Mouse (Mus musculus): ENCODE results near the gene Slc51b. TPM values are rescaled to one million over a fixed set of nuclear protein-coding genes. Genes with fewer than 3 reads are reported as not detected.

Gene Slc51b
- polyA plus RNA-seq, 1 experiment from 2014 or later: 3.1 TPM

GRCm38 (mm10) chr9:65407327-65407726, 15.4 kb downstream of the Slc51b start:
- H3K4me1 ChIP-seq: no peaks in the 10 kb centered on the region
- no peaks in the 10 kb centered on the region for H3K9me3 ChIP-seq (replicated peaks)
- ATAC-seq (replicated peaks; ENCODE audit: low FRiP score): no peak
- WGBS: 85% methylated on average over 5 of the region's 5 CpGs
- H3K4me3 ChIP-seq (replicated peaks): no peak overlapping the region
- no peak overlapping the region for H3K9ac ChIP-seq
- H3K27me3 ChIP-seq: no peaks in the 10 kb centered on the region
- 0 out of 2 replicates have a peak, but pooled peaks cover 8% of the 10 kb centered on the region for H3K36me3 ChIP-seq
- no peak overlapping the region for H3K4me2 ChIP-seq
- no peak overlapping the region for H3K27ac ChIP-seq

GRCm38 (mm10) chr9:65405184-65405449, 17.6 kb downstream of the Slc51b start:
- Histone ChIP-seq H3K4me2 (no peak overlapping the region), H3K9ac (no peak overlapping the region), H3K4me3 (replicated peaks) (no peak overlapping the region), H3K9me3 (replicated peaks) (no peaks in the 10 kb centered on the region), H3K36me3 (no peaks in the 10 kb centered on the region), H3K27ac (no peak overlapping the region), H3K4me1 (no peaks in the 10 kb centered on the region), H3K27me3 (no peaks in the 10 kb centered on the region)
- no peak for ATAC-seq (replicated peaks; ENCODE audit: low FRiP score)
- 93% methylated on average over 2 of the region's 2 CpGs for WGBS

GRCm38 (mm10) chr9:65404331-65405183, 18.2 kb downstream of the Slc51b start:
- Histone ChIP-seq H3K4me2 (no peak overlapping the region), H3K4me3 (replicated peaks) (no peak overlapping the region), H3K4me1 (no peaks in the 10 kb centered on the region), H3K36me3 (no peaks in the 10 kb centered on the region), H3K27me3 (no peaks in the 10 kb centered on the region), H3K9ac (no peak overlapping the region), H3K9me3 (replicated peaks) (no peaks in the 10 kb centered on the region), H3K27ac (no peak overlapping the region)
- no peak for ATAC-seq (replicated peaks; ENCODE audit: low FRiP score)
- 71% methylated on average over 15 of the region's 15 CpGs for WGBS

- H3K9me3 ChIP-seq (replicated peaks): no peaks in the 10 kb centered on the region
- 0 out of 2 replicates have a peak overlapping the region, but pooled peaks have one; percentile 3 for H3K4me2 ChIP-seq
- ATAC-seq (replicated peaks; ENCODE audit: low FRiP score): no peak
- H3K4me3 ChIP-seq (replicated peaks): no peak overlapping the region
- WGBS: 90% methylated on average over 6 of the region's 6 CpGs
- no peak overlapping the region for H3K9ac ChIP-seq
- no peak overlapping the region for H3K27ac ChIP-seq
- H3K4me1 ChIP-seq: peaks cover 17% of the 10 kb centered on the region
- H3K27me3 ChIP-seq: no peaks in the 10 kb centered on the region
- H3K36me3 ChIP-seq: no peaks in the 10 kb centered on the region
Observed at GRCm38 (mm10) chr9:65399934-65400333, 22.8 kb downstream of the Slc51b start.

- peaks cover 20% of the 10 kb centered on the region for H3K4me1 ChIP-seq
- peak within 1 kb of the TSS; percentile 59 for H3K4me3 ChIP-seq (replicated peaks)
- 1% methylated on average over 24 of the region's 24 CpGs for WGBS
- peak within 1 kb of the TSS; percentile 92 for H3K4me2 ChIP-seq
- 0 out of 2 replicates have a peak, but pooled peaks cover under 1% of the 10 kb centered on the region for H3K27me3 ChIP-seq
- H3K36me3 ChIP-seq: no peaks in the 10 kb centered on the region
- peak within 1 kb of the TSS; percentile 48 for H3K9ac ChIP-seq
- ATAC-seq (replicated peaks; ENCODE audit: low FRiP score): peak; percentile 88
- H3K27ac ChIP-seq: no peak within 1 kb of the TSS
- H3K9me3 ChIP-seq (replicated peaks): no peaks in the 10 kb centered on the region
Observed at GRCm38 (mm10) chr9:65398279-65398678, 24.5 kb downstream of the Slc51b start, which contains the start of gene Rasl12. Rasl12 (plus strand) TSS chr9:65398506.

GRCm38 (mm10) chr9:65394360-65394759, 28.4 kb downstream of the Slc51b start:
- H3K27me3 ChIP-seq: peaks cover 36% of the 10 kb centered on the region
- H3K36me3 ChIP-seq: no peaks in the 10 kb centered on the region
- H3K4me1 ChIP-seq: peaks cover 31% of the 10 kb centered on the region
- H3K9me3 ChIP-seq (replicated peaks): no peaks in the 10 kb centered on the region
- H3K4me3 ChIP-seq (replicated peaks): no peak overlapping the region
- no peak overlapping the region for H3K4me2 ChIP-seq
- no peak overlapping the region for H3K9ac ChIP-seq
- H3K27ac ChIP-seq: 0 out of 2 replicates have a peak overlapping the region, but pooled peaks have one; percentile 14
- no peak for ATAC-seq (replicated peaks; ENCODE audit: low FRiP score)
- 55% methylated on average over 2 of the region's 2 CpGs for WGBS

GRCm38 (mm10) chr9:65393606-65394005, 29.1 kb downstream of the Slc51b start:
- no peak overlapping the region for H3K4me3 ChIP-seq (replicated peaks)
- H3K27me3 ChIP-seq: peaks cover 36% of the 10 kb centered on the region
- no peaks in the 10 kb centered on the region for H3K9me3 ChIP-seq (replicated peaks)
- no peak for ATAC-seq (replicated peaks; ENCODE audit: low FRiP score)
- H3K36me3 ChIP-seq: no peaks in the 10 kb centered on the region
- no peak overlapping the region for H3K9ac ChIP-seq
- WGBS: 43% methylated on average over 2 of the region's 2 CpGs
- H3K4me2 ChIP-seq: no peak overlapping the region
- peaks cover 23% of the 10 kb centered on the region for H3K4me1 ChIP-seq
- H3K27ac ChIP-seq: peak overlapping the region; percentile 14; the same call in 1 of the 2 replicates

GRCm38 (mm10) chr9:65392638-65393364, 30.0 kb downstream of the Slc51b start:
- Histone ChIP-seq H3K27ac (no peak overlapping the region), H3K36me3 (no peaks in the 10 kb centered on the region), H3K4me3 (replicated peaks) (no peak overlapping the region), H3K27me3 (peaks cover 36% of the 10 kb centered on the region), H3K9me3 (replicated peaks) (no peaks in the 10 kb centered on the region), H3K4me2 (no peak overlapping the region), H3K9ac (no peak overlapping the region), H3K4me1 (peaks cover 15% of the 10 kb centered on the region)
- WGBS: 29% methylated on average over 6 of the region's 6 CpGs
- ATAC-seq (replicated peaks; ENCODE audit: low FRiP score): no peak

GRCm38 (mm10) chr9:65391613-65391964, 31.2 kb downstream of the Slc51b start, which contains the start of gene Kbtbd13:
Kbtbd13 (minus strand) TSS chr9:65391652.
- Histone ChIP-seq H3K36me3 (no peaks in the 10 kb centered on the region), H3K4me1 (peaks cover 18% of the 10 kb centered on the region), H3K4me3 (replicated peaks) (peak within 1 kb of the TSS; percentile 48), H3K4me2 (peak within 1 kb of the TSS; percentile 67), H3K9me3 (replicated peaks) (no peaks in the 10 kb centered on the region), H3K27me3 (peaks cover 36% of the 10 kb centered on the region), H3K9ac (peak within 1 kb of the TSS; percentile 31), H3K27ac (no peak within 1 kb of the TSS)
- 31% methylated on average over 8 of the region's 8 CpGs for WGBS
- no peak for ATAC-seq (replicated peaks; ENCODE audit: low FRiP score)

GRCm38 (mm10) chr9:65390752-65391612, 31.8 kb downstream of the Slc51b start:
- 17% methylated on average over 84 of the region's 96 CpGs for WGBS
- Histone ChIP-seq H3K9me3 (replicated peaks) (no peaks in the 10 kb centered on the region), H3K27me3 (peaks cover 36% of the 10 kb centered on the region), H3K9ac (peak overlapping the region; percentile 31), H3K36me3 (no peaks in the 10 kb centered on the region), H3K4me2 (peak overlapping the region; percentile 67), H3K27ac (no peak overlapping the region), H3K4me1 (peaks cover 23% of the 10 kb centered on the region), H3K4me3 (replicated peaks) (peak overlapping the region; percentile 48)
- ATAC-seq (replicated peaks; ENCODE audit: low FRiP score): peak; percentile 31; the same call in 1 of the 2 replicates

GRCm38 (mm10) chr9:65386373-65387140, 36.2 kb downstream of the Slc51b start:
- peak overlapping the region; percentile 84 for H3K27ac ChIP-seq
- peak; percentile 79 for ATAC-seq (replicated peaks; ENCODE audit: low FRiP score)
- H3K27me3 ChIP-seq: peaks cover 19% of the 10 kb centered on the region
- H3K9me3 ChIP-seq (replicated peaks): no peaks in the 10 kb centered on the region
- H3K9ac ChIP-seq: no peak overlapping the region
- no peaks in the 10 kb centered on the region for H3K36me3 ChIP-seq
- no peak overlapping the region for H3K4me3 ChIP-seq (replicated peaks)
- WGBS: 10% methylated on average over 8 of the region's 8 CpGs
- H3K4me1 ChIP-seq: peaks cover 37% of the 10 kb centered on the region
- peak overlapping the region; percentile 26; the same call in 1 of the 2 replicates for H3K4me2 ChIP-seq

All from kidney, embryonic 15.5 days (tissue).